Comparison of ENCODE assay signal across 17 mouse cellular contexts in genomic region chr12:98043436-98043835, GRCm38 (mm10).
"Had no signal": no experiment of that assay in that cellular context is flagged by ENCODE, and none has a peak within 500 bp of the region (broad histone marks: within the 10 kb centered on the region; RNA-seq: fewer than 3 reads in every experiment).

No protein-coding gene starts in this region.

- H3K4me1 ChIP-seq: liver, embryonic 13.5 days; neural tube, embryonic 12.5 days; neural tube, embryonic 15.5 days; stomach, embryonic 15.5 days had no signal

- DNase-seq: kidney, adult 9 months; kidney, postnatal 14 days; kidney, postnatal 4 days; layer of hippocampus, adult 9-11 months; liver, embryonic 13.5 days; lung, adult 2 months; lung, postnatal 14 days; lung, postnatal 4 days; midbrain, embryonic 14.5 days; retina, postnatal 1 day; right cerebral cortex, postnatal 25 days; spleen, adult 18-20 months; thymus, postnatal 25 days had no signal

- H3K27ac ChIP-seq: left cerebral cortex, adult 2 months; liver, embryonic 13.5 days; neural tube, embryonic 12.5 days; neural tube, embryonic 15.5 days; stomach, embryonic 15.5 days had no signal

- H3K9me3 ChIP-seq: liver, embryonic 13.5 days; neural tube, embryonic 12.5 days; neural tube, embryonic 15.5 days; stomach, embryonic 15.5 days had no signal

- H3K27me3 ChIP-seq: liver, embryonic 13.5 days; neural tube, embryonic 12.5 days; neural tube, embryonic 15.5 days; stomach, embryonic 15.5 days had no signal

- H3K4me2 ChIP-seq: liver, embryonic 13.5 days; neural tube, embryonic 12.5 days; neural tube, embryonic 15.5 days; stomach, embryonic 15.5 days had no signal

- H3K9ac ChIP-seq: liver, embryonic 13.5 days; neural tube, embryonic 12.5 days; neural tube, embryonic 15.5 days; stomach, embryonic 15.5 days had no signal

- H3K36me3 ChIP-seq: liver, embryonic 13.5 days; neural tube, embryonic 12.5 days; neural tube, embryonic 15.5 days; stomach, embryonic 15.5 days had no signal

- H3K4me3 ChIP-seq: left cerebral cortex, adult 2 months; liver, embryonic 13.5 days; neural tube, embryonic 12.5 days; neural tube, embryonic 15.5 days; stomach, embryonic 15.5 days had no signal
